Mouse (Mus musculus) heart, adult 9 months (tissue): ENCODE data around the gene Cux1.
A peak's percentile ranks its signal among the peaks of the same experiment; 100 is the strongest.

ENCODE experiments used
- DNase-seq, 2 experiments: peaks; one replicate each; pipeline ENCODE4 v3.0.0; 2022; ENCODE audit warnings: low spot score in 2 of 2

The Cux1 gene

DNA sequence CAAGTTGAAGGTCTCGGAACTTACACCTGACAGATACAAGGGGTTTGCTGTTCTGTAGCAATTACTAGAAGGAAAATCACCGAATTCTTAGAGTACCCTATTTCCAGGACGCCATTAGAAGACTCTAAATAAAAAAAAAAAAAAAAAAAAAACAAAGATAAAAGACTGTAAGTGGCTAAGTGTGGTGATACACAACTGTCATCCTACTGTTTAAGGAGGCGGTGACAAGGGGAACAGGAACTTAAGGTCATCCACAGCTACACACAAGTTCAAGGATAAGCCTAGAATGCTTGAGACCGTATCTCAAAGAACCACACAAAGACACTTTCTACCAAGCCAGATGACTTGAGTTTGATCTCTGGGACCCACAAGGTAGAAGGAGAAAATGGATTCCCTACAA, 56.7 kb downstream of the Cux1 start:
- DNase-seq: no peak

GRCm38 (mm10) chr5:136507629-136508028, 59.7 kb downstream of the Cux1 start:
- no peak for DNase-seq

DNA sequence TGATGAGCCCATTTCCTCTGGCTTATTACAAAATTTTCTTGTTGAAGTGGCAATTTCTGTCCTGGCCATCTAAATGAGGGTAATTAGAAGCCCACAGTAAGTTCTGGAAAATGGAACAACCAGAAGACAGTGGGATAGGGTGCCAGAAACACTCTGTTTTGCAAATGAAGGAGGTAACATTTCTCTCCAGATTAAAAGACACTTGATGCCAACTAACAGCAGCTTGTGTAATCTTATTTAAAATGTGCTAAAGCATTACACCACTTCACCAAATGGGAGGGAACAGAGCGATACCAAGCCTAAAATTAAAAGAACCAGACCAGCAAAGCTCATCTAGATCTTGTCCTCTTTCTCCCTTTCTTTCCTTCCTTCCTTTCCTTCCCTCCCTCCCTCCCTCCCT, 61.0 kb downstream of the Cux1 start:
- no peak for DNase-seq

DNA sequence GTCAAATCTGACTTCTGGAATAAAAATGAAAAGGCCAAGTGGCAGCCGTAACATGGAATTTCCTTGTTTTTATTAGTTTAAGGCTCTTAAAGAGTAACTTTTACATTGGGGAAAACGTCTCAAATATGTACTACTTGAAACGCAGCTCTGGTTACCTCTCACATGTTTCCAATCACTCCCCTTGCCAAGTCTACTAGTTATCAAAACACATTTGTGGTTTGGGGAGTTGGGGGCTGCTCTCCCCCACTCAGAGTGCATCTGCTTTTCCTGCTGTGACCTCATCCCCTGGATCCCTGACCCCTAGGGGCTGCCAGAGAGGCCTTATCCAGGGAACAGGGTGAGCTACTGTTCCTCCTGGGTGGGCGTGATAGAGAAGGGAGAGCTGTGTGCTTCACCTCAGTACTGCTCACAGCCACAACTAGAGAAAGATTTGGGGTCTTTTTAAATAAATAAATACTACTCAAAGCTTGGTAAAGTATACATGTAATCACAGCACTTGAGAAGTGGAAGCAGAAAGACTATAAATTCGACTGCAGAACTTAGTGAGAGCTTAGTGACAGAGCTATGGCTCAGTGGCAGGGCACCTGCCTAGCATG, 64.7 kb downstream of the Cux1 start:
- DNase-seq: no peak

DNA sequence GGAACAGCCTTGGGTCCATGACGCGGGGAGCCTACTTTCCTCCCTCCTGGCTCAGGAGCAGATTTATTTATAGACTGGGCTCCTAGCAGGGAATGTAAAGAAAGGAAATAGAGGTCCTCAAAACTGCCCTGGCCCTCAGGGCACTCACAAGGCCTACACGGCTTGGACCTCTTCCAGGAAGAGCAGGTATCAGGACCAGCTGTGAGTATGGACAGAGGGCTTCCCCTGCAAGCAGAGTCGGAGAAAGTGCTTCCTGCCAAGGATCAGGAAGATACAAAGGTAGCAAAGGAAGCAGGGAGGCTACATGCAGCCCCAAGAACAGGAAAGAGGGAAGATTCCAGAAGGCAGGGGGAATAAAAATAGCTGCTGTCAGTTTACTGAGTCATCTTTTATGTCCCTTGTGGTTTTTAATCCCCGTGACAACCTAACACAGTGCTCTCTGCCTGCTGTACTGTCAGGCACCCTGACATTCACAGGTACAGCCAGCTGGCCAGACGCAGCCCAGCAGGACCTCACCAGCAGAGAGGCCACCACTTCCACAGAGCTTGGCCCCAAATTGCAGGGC, 66.9 kb downstream of the Cux1 start:
- peak; percentile 24 to 27 for DNase-seq

- no peak for DNase-seq
Measured at GRCm38 (mm10) chr5:136499316-136499715, 68.0 kb downstream of the Cux1 start.

GRCm38 (mm10) chr5:136498741-136499140, 68.5 kb downstream of the Cux1 start:
- no peak for DNase-seq

DNA sequence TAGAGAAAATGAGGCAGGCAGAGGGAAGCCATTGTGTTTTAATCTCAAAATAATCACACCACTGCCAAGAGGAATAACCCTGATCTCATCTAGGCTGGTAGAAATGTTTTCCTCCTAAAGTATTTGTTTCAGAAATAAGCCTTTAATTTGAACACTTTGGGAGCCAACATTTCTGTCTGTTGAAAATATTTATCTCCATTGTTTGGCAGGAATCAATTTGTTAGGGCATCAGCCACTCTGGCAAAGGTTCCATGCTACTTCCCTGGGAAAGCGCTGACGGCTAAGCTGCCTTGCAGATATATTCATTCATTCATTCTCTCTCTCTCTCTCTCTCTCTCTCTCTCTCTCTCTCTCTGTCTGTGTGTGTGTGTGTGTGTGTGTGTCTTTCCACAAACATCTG, 70.0 kb downstream of the Cux1 start:
- DNase-seq: no peak

DNA sequence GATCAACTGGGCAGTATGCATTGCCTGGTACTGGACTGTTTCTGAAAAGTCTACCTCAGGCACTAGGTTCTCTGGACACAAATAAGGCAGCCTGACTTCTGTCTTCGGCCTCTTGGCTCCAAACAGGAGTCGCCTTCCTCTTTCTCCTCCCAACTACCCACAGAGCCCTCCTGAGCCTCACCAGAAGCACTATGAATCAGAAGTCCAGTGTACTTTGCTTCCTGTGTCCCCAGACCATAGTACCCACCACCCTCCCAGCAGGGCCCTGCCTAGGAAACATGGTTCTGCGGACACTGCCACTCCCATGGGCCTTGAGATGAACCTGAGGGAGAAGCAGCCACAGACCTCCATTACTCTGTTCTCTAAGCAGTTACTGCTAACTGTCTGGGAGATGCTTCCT, 71.7 kb downstream of the Cux1 start:
- DNase-seq: no peak

GRCm38 (mm10) chr5:136494927-136495326, 72.4 kb downstream of the Cux1 start:
- no peak for DNase-seq

DNA sequence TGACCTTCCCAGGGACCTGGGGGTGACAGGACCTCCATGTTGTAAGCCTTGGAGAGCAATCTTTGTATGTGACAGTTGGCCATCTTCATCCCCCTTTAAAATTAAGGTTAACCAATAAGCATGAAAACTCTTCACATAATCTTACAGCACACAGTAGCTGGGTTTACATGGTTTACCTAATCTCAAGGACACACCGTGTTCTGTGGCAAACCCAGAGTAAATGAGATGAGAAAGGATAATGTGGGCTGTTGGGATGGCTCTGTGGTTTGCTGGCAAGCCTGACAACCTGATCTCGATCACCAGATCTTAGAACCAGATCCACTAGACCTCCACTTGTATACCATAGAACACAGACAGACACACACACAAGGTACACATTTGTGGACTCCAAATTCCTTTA, 73.0 kb downstream of the Cux1 start:
- no peak for DNase-seq

- DNase-seq: no peak
Measured at GRCm38 (mm10) chr5:136489450-136489849, 77.8 kb downstream of the Cux1 start.

DNA sequence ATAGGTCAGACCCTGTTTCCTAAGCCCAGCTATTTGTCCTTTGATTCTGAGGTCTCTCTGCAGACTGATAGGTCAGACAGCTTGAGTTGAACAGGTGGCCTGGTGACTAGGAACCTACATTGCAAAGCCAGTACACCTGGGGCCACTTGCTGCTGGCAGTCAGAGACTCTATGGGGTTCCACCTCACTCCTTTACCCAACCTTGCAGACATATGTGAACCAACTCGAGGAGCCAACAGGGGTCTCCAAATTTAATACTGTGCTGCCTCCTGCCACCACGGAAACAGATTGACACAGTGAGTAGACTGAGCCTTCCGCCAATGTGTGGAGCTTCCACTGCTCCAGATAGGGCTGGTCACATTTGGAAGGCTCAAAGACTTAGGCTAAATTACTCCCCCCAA, 78.6 kb downstream of the Cux1 start:
- DNase-seq: no peak

GRCm38 (mm10) chr5:136488223-136488622, 79.1 kb downstream of the Cux1 start:
- DNase-seq: no peak

DNA sequence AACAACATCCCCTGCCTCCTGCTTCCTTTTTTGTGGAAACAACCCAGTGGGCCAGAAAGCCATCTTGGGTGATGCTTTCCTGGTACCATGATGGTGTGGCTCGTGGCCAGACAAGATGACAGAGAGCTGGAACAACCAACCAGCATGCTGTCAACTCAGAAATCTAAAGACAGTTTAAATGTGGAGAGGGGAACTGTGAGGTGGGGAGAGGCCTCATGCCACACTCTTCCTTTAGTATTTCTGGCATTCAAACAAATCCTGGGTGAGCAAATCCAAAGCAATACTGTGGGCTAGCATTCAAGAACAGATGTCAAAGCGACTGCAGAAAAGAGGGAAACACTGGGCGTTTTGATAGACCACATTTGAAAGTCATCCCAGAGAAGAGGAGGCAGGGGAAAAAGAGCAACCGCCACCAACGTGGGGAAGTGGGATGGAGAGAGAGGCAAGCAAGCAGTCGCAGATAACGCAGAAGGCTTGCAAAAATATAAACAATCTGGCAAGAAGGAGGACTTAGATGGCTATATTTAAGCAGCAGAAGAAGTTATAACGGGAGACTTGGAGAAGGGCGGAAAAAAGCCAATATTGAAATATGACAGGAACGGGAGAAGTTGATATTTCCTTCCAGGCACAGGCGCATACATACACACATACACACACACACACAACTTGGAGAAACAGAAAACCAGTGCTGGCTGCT, 79.7 kb downstream of the Cux1 start:
- DNase-seq: no peak

DNA sequence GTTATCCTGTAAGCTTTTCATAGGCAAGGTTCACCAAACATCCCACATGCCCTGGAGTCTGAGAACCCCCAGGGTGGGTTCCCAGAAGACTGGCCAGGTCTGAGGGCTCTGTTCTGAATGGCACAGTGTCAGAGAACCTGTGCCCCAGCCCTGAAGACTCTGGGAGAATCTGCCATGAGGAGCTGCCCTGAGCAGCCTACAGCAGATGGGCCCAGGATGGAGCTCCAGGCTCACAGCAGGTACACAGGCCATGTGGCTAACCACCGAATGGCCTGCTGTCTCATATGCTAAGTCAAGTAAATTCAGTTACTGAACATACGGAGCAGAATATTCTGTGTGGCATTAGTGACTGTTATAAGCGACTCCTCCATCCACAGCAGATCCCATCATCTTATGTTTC, 80.9 kb downstream of the Cux1 start:
- no peak for DNase-seq

- no peak for DNase-seq
Measured at GRCm38 (mm10) chr5:136485397-136485796, 81.9 kb downstream of the Cux1 start.

GRCm38 (mm10) chr5:136482434-136482833, 84.9 kb downstream of the Cux1 start:
- no peak for DNase-seq

GRCm38 (mm10) chr5:136480541-136480940, 86.7 kb downstream of the Cux1 start:
- DNase-seq: peak; percentile 54 to 61

DNA sequence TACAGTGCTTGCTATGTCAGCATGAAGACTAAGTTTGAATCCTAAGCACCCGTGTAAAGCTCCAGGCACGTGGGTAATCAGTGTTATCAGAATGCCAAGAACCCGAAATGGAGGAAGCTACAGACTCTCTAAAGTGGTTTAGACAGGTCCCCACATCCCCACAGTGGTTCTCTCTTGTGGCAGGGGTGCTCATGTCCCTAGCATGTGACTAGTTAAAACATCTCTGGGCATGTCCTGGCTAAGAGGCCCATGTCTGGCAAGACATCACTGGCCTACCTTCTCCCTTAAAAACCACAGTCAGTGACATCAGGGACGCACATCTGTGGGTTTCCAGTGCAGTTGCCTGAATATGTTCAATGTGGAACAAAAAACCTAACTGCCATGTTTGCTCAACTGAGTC, 87.5 kb downstream of the Cux1 start:
- no peak for DNase-seq

DNA sequence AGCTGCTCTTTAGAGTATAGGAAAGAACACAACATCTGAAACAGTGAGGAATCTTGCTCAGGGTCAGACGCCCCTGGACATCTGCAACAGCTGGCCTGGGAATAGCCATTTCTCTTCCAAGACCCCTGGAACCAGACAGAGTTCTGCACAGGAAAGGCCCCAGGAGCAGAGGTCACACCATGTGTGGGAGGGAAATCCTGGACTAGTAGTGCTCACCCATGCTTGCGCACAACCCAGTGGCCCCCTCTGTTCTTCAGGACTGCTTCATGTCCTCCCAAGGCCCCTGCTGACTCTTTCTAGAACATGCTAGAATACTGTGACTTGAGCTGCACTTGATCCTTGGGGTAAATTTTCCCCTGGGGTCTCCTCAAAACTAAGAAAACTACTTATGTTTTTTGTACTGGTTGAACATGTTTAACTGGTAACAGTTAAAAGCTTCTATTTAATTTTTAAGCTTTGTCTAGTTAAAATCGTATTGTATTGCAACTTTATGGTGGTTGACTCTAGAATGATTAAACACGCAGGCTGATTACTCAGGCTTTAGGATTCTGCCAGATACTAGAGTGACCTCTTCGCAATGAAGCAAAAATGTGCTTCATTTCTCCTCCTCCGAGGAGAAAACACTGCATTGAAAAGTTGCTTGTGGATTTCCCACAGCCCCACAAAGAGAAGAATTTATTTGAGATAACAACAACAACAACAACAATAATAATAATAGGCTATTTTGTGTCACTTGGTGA, 88.1 kb downstream of the Cux1 start:
- DNase-seq: no peak

DNA sequence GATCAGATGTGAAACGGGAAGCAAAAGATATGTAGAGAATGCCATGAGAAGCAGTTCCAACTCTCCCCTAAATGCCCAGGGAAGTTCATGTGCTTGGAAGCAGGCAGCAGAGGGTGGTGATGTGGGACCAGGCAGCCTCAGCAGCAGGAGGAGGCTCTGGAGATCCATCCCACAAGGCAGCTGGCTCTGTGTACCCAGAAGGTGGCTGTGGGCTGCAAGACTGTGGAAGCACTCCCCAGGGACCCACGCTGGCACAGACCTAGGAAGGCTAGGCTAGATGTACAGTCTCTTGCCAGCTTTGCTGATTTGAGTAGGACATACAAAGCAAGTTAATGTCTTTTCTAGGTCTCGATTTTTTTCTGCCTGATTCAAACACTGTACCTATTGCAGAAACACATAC, 91.0 kb downstream of the Cux1 start:
- DNase-seq: no peak

GRCm38 (mm10) chr5:136475161-136475560, 92.1 kb downstream of the Cux1 start:
- DNase-seq: no peak
